ENCODE assay signal across 10 mouse cellular contexts in genomic region chr10:117570091-117570970, GRCm38 (mm10). TPM values are rescaled to one million over a fixed set of nuclear protein-coding genes. Genes with fewer than 3 reads are reported as not detected.
A peak's percentile ranks its signal among the peaks of the same experiment; 100 is the strongest.
DNase-seq lines count a peak whose midpoint lies in the region; ATAC-seq and TF ChIP-seq lines count a peak whose summit lies in the region.
"Had no signal": no experiment of that assay in that cellular context is flagged by ENCODE, and none has a peak within 500 bp of the region (broad histone marks: within the 10 kb centered on the region; RNA-seq: fewer than 3 reads in every experiment).

No protein-coding gene starts in this region.

- no peak for TF ChIP-seq CTCF in hindbrain, postnatal 0 days (IDR thresholded peaks at IDR 0.05; ENCODE audit: low read depth)
- TF ChIP-seq CTCF in CH12.LX (conservative IDR thresholded peaks at IDR 0.05 in 1 of 2, IDR thresholded peaks at IDR 0.05 in 1 of 2; ENCODE audit: low read depth in 2 of 2, low read length in 2 of 2) = no peak

- in situ Hi-C loops in CH12.LX (cut with MboI; ENCODE audit: low pct_ligation_motif_present, low pct_unique_long_range_greater_than_20kb, low sequenced_read_pairs) = no loop called here

- dilution Hi-C loops in CH12.LX (cut with MboI; ENCODE audit: extremely low pct_ligation_motif_present, extremely low pct_unique_long_range_greater_than_20kb, low sequenced_read_pairs) = no loop called here

- no peak for TF ChIP-seq EP300 in CH12.LX (IDR thresholded peaks at IDR 0.05; ENCODE audit: low read length)

- H3K27me3 ChIP-seq in hindbrain, embryonic 10.5 days (ENCODE audit: insufficient read depth, poor library complexity, severe bottlenecking) = peaks cover 38% of the 10 kb centered on the region
- no peaks in the 10 kb centered on the region for H3K27me3 ChIP-seq in hindbrain, postnatal 0 days (ENCODE audit: insufficient read depth, low read length)
- H3K27me3 ChIP-seq in CH12.LX (replicated peaks) = peaks cover 2% of the 10 kb centered on the region
- peaks cover 18% of the 10 kb centered on the region; the same call in 1 of the 2 replicates for H3K27me3 ChIP-seq in forebrain, embryonic 15.5 days
- H3K27me3 ChIP-seq in midbrain, embryonic 12.5 days = peaks cover 27% of the 10 kb centered on the region

- no peaks in the 10 kb centered on the region for H3K79me2 ChIP-seq in CH12.LX (replicated peaks; ENCODE audit: control insufficient read depth, extremely low read depth, insufficient read depth, poor library complexity, severe bottlenecking)

- H3K27ac ChIP-seq in hindbrain, embryonic 10.5 days = no peak overlapping the region
- no peak overlapping the region for H3K27ac ChIP-seq in hindbrain, postnatal 0 days
- H3K27ac ChIP-seq in CH12.LX (ENCODE audit: insufficient read depth, low read depth) = no peak overlapping the region
- H3K27ac ChIP-seq in forebrain, embryonic 15.5 days (replicated peaks) = no peak overlapping the region
- no peak overlapping the region for H3K27ac ChIP-seq in midbrain, embryonic 12.5 days (replicated peaks)
- H3K27ac ChIP-seq: liver, embryonic 15.5 days had no signal

- H3K4me1 ChIP-seq in hindbrain, embryonic 10.5 days (replicated peaks) = peaks cover 26% of the 10 kb centered on the region
- no peaks in the 10 kb centered on the region for H3K4me1 ChIP-seq in hindbrain, postnatal 0 days (ENCODE audit: insufficient read depth, low read length)
- H3K4me1 ChIP-seq in CH12.LX (ENCODE audit: control insufficient read depth in 1 of 2, insufficient read depth in 2 of 2) = peaks cover 0 to 7% of the 10 kb centered on the region in 2 experiments; a peak in 1 of 4 replicates
- peaks cover 8% of the 10 kb centered on the region for H3K4me1 ChIP-seq in forebrain, embryonic 15.5 days
- peaks cover 15% of the 10 kb centered on the region for H3K4me1 ChIP-seq in midbrain, embryonic 12.5 days
- H3K4me1 ChIP-seq: liver, embryonic 15.5 days had no signal

- no peak overlapping the region for H3K9ac ChIP-seq in hindbrain, postnatal 0 days (replicated peaks; ENCODE audit: low read length)
- H3K9ac ChIP-seq in CH12.LX (ENCODE audit: insufficient read depth, low read depth) = no peak overlapping the region
- no peak overlapping the region for H3K9ac ChIP-seq in forebrain, embryonic 15.5 days (replicated peaks)
- no peak overlapping the region for H3K9ac ChIP-seq in midbrain, embryonic 12.5 days (replicated peaks)
- H3K9ac ChIP-seq: liver, embryonic 15.5 days had no signal

- no peak for TF ChIP-seq RAD21 in CH12.LX (IDR thresholded peaks at IDR 0.05; ENCODE audit: low read depth, low read length)

- no peak overlapping the region for H3K4me2 ChIP-seq in hindbrain, postnatal 0 days (ENCODE audit: low read depth, low read length)
- H3K4me2 ChIP-seq in CH12.LX (ENCODE audit: insufficient read depth, low read depth, poor library complexity, severe bottlenecking) = peak overlapping the region; percentile 95
- peak overlapping the region; percentile 60; the same call in 1 of the 2 replicates for H3K4me2 ChIP-seq in forebrain, embryonic 15.5 days (replicated peaks)
- H3K4me2 ChIP-seq in midbrain, embryonic 12.5 days (replicated peaks) = peak overlapping the region; percentile 76

- H3K4me3 ChIP-seq in hindbrain, embryonic 10.5 days = peak overlapping the region; percentile 53
- H3K4me3 ChIP-seq in hindbrain, postnatal 0 days (ENCODE audit: low read length) = no peak overlapping the region
- H3K4me3 ChIP-seq in CH12.LX (replicated peaks in 1 of 3; ENCODE audit: low read depth in 2 of 3, low read length in 2 of 3, poor library complexity in 1 of 3) = no peak overlapping the region
- H3K4me3 ChIP-seq in forebrain, embryonic 15.5 days = no peak overlapping the region
- peak overlapping the region; percentile 40; the same call in 1 of the 2 replicates for H3K4me3 ChIP-seq in midbrain, embryonic 12.5 days

- no peak for TF ChIP-seq POLR2A in CH12.LX (IDR thresholded peaks at IDR 0.05; ENCODE audit: low read depth, low read length)

- DNase-seq in hindbrain, embryonic 10.5 days (ENCODE audit: low spot score) = no peak
- no peak for DNase-seq in hindbrain, postnatal 0 days (ENCODE audit: low spot score)
- DNase-seq in CH12.LX (ENCODE audit: extremely low read depth) = no peak
- no peak for DNase-seq in layer of hippocampus, postnatal 14 days (ENCODE audit: low spot score in 2 of 2)
- no peak for DNase-seq in layer of hippocampus, postnatal 36 days
- no peak for DNase-seq in cerebellum, adult 11-12 months
- DNase-seq: layer of hippocampus, adult 9-11 months had no signal

- ATAC-seq in hindbrain, postnatal 0 days = no peak
- no peak for ATAC-seq in forebrain, embryonic 15.5 days (replicated peaks)
- ATAC-seq in midbrain, embryonic 12.5 days (ENCODE audit: low FRiP score, low read depth) = no peak

- H3K9me3 ChIP-seq in hindbrain, embryonic 10.5 days = peaks cover 4% of the 10 kb centered on the region; the same call in 1 of the 2 replicates
- H3K9me3 ChIP-seq in hindbrain, postnatal 0 days (ENCODE audit: low read length) = no peaks in the 10 kb centered on the region
- peaks cover 9% of the 10 kb centered on the region for H3K9me3 ChIP-seq in CH12.LX (replicated peaks; ENCODE audit: low read length)
- no peaks in the 10 kb centered on the region for H3K9me3 ChIP-seq in forebrain, embryonic 15.5 days
- H3K9me3 ChIP-seq in midbrain, embryonic 12.5 days = 0 out of 2 replicates have a peak, but pooled peaks cover 2% of the 10 kb centered on the region
- H3K9me3 ChIP-seq: liver, embryonic 15.5 days had no signal

- WGBS in hindbrain, embryonic 10.5 days = 56% methylated on average over 8 of the region's 8 CpGs
- WGBS in hindbrain, postnatal 0 days = 58% methylated on average over 8 of the region's 8 CpGs
- WGBS in forebrain, embryonic 15.5 days = 61% methylated on average over 8 of the region's 8 CpGs
- WGBS in midbrain, embryonic 12.5 days = 53% methylated on average over 8 of the region's 8 CpGs

- H3K36me3 ChIP-seq in hindbrain, embryonic 10.5 days = no peaks in the 10 kb centered on the region
- H3K36me3 ChIP-seq in hindbrain, postnatal 0 days (ENCODE audit: insufficient read depth, low read length) = no peaks in the 10 kb centered on the region
- H3K36me3 ChIP-seq in CH12.LX (replicated peaks in 1 of 2; ENCODE audit: control insufficient read depth in 1 of 2, insufficient read depth in 1 of 2, low read length in 1 of 2) = no peaks in the 10 kb centered on the region
- no peaks in the 10 kb centered on the region for H3K36me3 ChIP-seq in forebrain, embryonic 15.5 days
- no peaks in the 10 kb centered on the region for H3K36me3 ChIP-seq in midbrain, embryonic 12.5 days
- H3K36me3 ChIP-seq: liver, embryonic 15.5 days had no signal

TF ChIP-seq in CH12.LX, 34 proteins besides CTCF, POLR2A, EP300 and RAD21:
- TF ChIP-seq ZMIZ1 (IDR thresholded peaks at IDR 0.05; ENCODE audit: low read depth, low read length) (no peak), E2F4 (IDR thresholded peaks at IDR 0.05; ENCODE audit: insufficient replicate concordance, low read depth, low read length) (no peak), SMC3 (IDR thresholded peaks at IDR 0.05; ENCODE audit: low read depth, low read length) (no peak)
TF ChIP-seq in CH12.LX: peak in this region for 0.

RNA-seq across cellular contexts. Expression of gene Cpm, which starts 59.0 kb away (rescaled TPM):
- 5.9 and 6.0 TPM in 2 replicates for polyA plus RNA-seq in hindbrain, embryonic 10.5 days (2016; fragmentation: Nextera tagmentation; extraction: Ambion mirVana)
- 0.75 and 2.4 TPM in 2 replicates for total RNA-seq in hindbrain, postnatal 0 days (2014; rRNA removed)
- polyA plus RNA-seq in hindbrain, postnatal 0 days (2015; fragmentation: Nextera tagmentation; extraction: Ambion mirVana) = 2.3 and 3.1 TPM in 2 replicates
- total RNA-seq in CH12.LX (2012; rRNA removed) (0.04 and 0.25 TPM in 2 replicates), CH12.LX (2014; rRNA removed) (0.09 and 0.31 TPM in 2 replicates)
- polyA plus RNA-seq in CH12.LX (2012; ENCODE audit: insufficient read length, low read depth) = 0.17 and 0.31 TPM in 2 replicates
- 4.0 and 4.5 TPM in 2 replicates for polyA plus RNA-seq in forebrain, embryonic 15.5 days (2015; fragmentation: Nextera tagmentation; extraction: Ambion mirVana)
- 3.7 and 4.2 TPM in 2 replicates for polyA plus RNA-seq in midbrain, embryonic 12.5 days (2016; fragmentation: Nextera tagmentation; extraction: Ambion mirVana)
- total RNA-seq in layer of hippocampus, postnatal 14 days (2021) = 1 to 10 TPM; 7.7 to 7.8 TPM
- 1 to 10 TPM; 9.1 to 9.4 TPM for total RNA-seq in layer of hippocampus, postnatal 36 days (2021)

Comparison
In these comparisons a context has a peak if more than half of its experiments do, and no peak if none do; other contexts are left out.
1. H3K4me3 ChIP-seq: peak in hindbrain, embryonic 10.5 days (single experiment) and midbrain, embryonic 12.5 days (single experiment); none in hindbrain, postnatal 0 days (single experiment), CH12.LX (0 of 3) and forebrain, embryonic 15.5 days (single experiment).